Mouse (Mus musculus) liver, embryonic 14.5 days (tissue): ENCODE measurements around the gene Ctsf. TPM values are rescaled to one million over a fixed set of nuclear protein-coding genes. Genes with fewer than 3 reads are reported as not detected.
A peak's percentile ranks its signal among the peaks of the same experiment; 100 is the strongest.

Experiments
- ATAC-seq: fragments of 200-750 bp; cut with Nextera tagmentation; 2 replicates; pipeline ENCODE4 v1.8.0; 2017; ENCODE audit warnings: moderate number of reproducible peaks, mild to moderate bottlenecking, moderate library complexity; ENCODE audit not compliant: insufficient read depth
- DNase-seq, 3 experiments: peaks; one replicate each; pipeline ENCODE4 v3.0.0-alpha.2; 2012 to 2013; ENCODE audit warnings: low read depth in 3 of 3, low spot score in 3 of 3
- H3K27ac ChIP-seq: fragments of 300-500 bp; sonication (generic); 2 replicates; pipeline ENCODE4 v1.5.1; 2014; ENCODE audit warnings: moderate library complexity, mild to moderate bottlenecking, control low read depth, inconsistent platforms
- H3K27me3 ChIP-seq: fragments of 300-500 bp; sonication (generic); 2 replicates; pipeline ENCODE4 v1.6.1; 2014; ENCODE audit warnings: mild to moderate bottlenecking, low read length, moderate library complexity; ENCODE audit not compliant: control insufficient read depth, insufficient read depth
- H3K36me3 ChIP-seq: fragments of 300-500 bp; sonication (generic); replicated peaks from 2 replicates; pipeline ENCODE4 v1.6.1; 2014; ENCODE audit warnings: low read depth; ENCODE audit not compliant: control insufficient read depth, insufficient read depth
- H3K4me1 ChIP-seq, 2 experiments: fragments of 200-500 bp in 1 of 2; fragments of 300-500 bp in 1 of 2; sonication (generic) in 1 of 2; replicated peaks; 2 replicates each; pipeline ENCODE4 v1.6.1; 2012 to 2014; ENCODE audit warnings: antibody characterized with exemption in 1 of 2, inconsistent platforms in 1 of 2, low read length in 1 of 2; ENCODE audit not compliant: control insufficient read depth in 2 of 2, insufficient read depth in 2 of 2
- H3K4me2 ChIP-seq: fragments of 300-500 bp; sonication (generic); 2 replicates; pipeline ENCODE4 v1.6.1; 2014; ENCODE audit warnings: low read depth, mild to moderate bottlenecking, control low read depth, moderate library complexity
- H3K4me3 ChIP-seq, 2 experiments: fragments of 200-500 bp in 1 of 2; fragments of 300-500 bp in 1 of 2; sonication (generic) in 1 of 2; 2 replicates each; pipeline ENCODE4 v1.5.1; 2012 to 2014; ENCODE audit warnings: low read depth in 2 of 2, low read length in 2 of 2, mild to moderate bottlenecking in 2 of 2, control low read depth in 1 of 2, inconsistent platforms in 1 of 2, moderate library complexity in 1 of 2; ENCODE audit not compliant: insufficient read depth in 1 of 2
- H3K9ac ChIP-seq: fragments of 300-500 bp; sonication (generic); replicated peaks from 2 replicates; pipeline ENCODE4 v1.6.1; 2014; ENCODE audit warnings: mild to moderate bottlenecking, control low read depth, moderate library complexity
- H3K9me3 ChIP-seq: fragments of 300-500 bp; sonication (generic); 2 replicates; pipeline ENCODE4 v1.6.1; 2016; ENCODE audit warnings: low read length, mixed read lengths; ENCODE audit not compliant: control insufficient read depth
- CTCF ChIP-seq: IDR thresholded peaks from 2 replicates; pipeline ENCODE4 v1.5.1; 2016; ENCODE audit warnings: antibody characterized with exemption, low read depth, control low read depth
- EP300 ChIP-seq: IDR thresholded peaks from 2 replicates; pipeline ENCODE4 v1.6.1; 2016; ENCODE audit warnings: antibody characterized with exemption, low read depth
- WGBS: fragments of 180-500 bp; shearing (Covaris S2); extraction: QIAGEN DNeasy Blood & Tissue Kit; methylation state at CpG from one replicate; pipeline ENCODE4 v1.1.7; 2014; ENCODE audit not compliant: insufficient replicate concordance; 5-methylcytosine and 5-hydroxymethylcytosine counted together
- polyA plus RNA-seq, 2 experiments: library from polyadenylated mRNA; depleted of rRNA in 1 of 2; stranded (reverse) in 1 of 2; unstranded in 1 of 2; fragments of >200 nt; fragmentation: Nextera tagmentation in 1 of 2; extraction: Ambion mirVana in 1 of 2; gene quantifications; 2 replicates each; pipeline versions ENCODE4 v1.2.1 to v1.2.3; 2012 to 2014

Gene Ctsf
- polyA plus RNA-seq (2012; rRNA removed) = 18.5 and 20.8 TPM in 2 replicates
- polyA plus RNA-seq (2014; fragmentation: Nextera tagmentation; extraction: Ambion mirVana) = 30.6 and 32.8 TPM in 2 replicates

DNA sequence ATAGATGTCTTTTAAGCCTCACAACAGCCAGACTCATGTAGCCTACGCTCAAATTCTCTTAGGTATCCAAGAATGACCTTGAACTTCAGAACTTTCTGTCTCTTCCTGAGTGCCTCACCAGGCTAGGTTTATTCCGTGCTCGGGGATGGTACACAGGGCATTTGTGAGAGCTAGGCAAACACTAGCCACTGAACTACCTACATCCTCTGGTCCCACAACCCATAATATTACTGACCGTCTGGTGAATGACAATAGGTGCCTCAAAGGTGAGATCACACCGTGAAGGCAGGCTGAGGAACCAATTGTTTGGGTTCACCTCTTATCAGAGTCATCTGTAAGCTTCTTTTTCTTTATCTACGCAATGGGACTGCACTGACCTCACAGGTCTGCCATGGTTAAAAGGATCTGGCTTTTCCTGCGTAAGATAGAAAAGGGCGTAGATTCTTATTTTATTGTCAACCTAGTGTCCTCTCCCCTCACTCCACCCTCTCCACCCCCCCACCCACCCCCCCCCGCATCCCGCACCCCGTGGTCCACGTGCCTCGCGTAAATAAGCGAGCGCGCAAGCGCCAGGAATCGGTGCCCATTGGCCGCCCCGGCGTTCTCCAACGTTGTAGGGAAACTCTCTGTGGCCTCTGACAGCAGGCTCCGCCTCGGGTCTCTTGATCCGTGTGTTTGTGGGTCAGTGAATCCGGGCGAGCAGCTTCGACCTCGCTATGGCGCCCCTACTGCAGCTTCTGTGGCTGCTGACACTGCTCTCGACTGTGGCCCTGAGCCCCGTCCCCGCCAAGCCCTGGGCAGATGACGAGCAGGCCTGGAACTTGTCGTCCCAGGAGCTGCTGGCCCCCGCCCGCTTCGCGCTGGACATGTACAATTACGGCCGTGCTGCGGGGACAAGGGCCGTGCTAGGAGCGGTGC is at the start of gene Ctsf:
TSS of gene Ctsf (plus strand) at position 579 of the 918 bp plus-strand sequence.
- no peak for TF ChIP-seq CTCF
- no peak for TF ChIP-seq EP300
- H3K27me3 ChIP-seq = peaks cover 34% of the 10 kb centered on the region
- 4% methylated on average over 45 of the region's 45 CpGs for WGBS

DNA sequence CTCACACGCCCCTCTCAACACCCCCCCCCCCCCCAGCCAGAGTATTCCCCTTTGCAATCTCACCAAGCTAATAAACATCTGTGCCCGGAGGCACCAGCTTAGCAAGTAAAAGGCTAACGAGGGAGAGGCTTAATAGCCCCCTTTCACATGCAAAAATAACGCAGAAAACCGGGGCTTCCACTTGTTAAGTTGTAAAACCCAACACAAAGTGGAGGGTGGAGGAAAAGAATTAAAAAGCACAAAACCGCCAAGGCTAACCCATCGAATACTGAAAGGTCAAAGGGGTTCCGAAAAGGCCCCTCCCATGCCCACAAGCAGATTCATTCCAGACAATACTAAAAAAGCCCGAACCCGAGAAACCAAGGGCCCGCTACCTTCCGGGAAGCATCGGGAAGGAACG is 44.6 kb upstream of the Ctsf start:
- TF ChIP-seq EP300 (no peak), CTCF (no peak)

More for the DNA sequence above, at the start of gene Ctsf:
- ATAC-seq (peak; percentile 9; the same call in 1 of the 2 replicates), DNase-seq (peak in 2 of 3 experiments; percentile 41 to 42)
- H3K4me1 ChIP-seq = peaks cover 22 to 26% of the 10 kb centered on the region in 2 experiments
- H3K9ac ChIP-seq = peak within 1 kb of the TSS; percentile 52
- H3K36me3 ChIP-seq = no peaks in the 10 kb centered on the region
- peak within 1 kb of the TSS; percentile 96 for H3K4me2 ChIP-seq
- H3K4me3 ChIP-seq = peak within 1 kb of the TSS; percentile 52 to 56
- H3K27ac ChIP-seq = no peak within 1 kb of the TSS
- H3K9me3 ChIP-seq = no peaks in the 10 kb centered on the region

GRCm38 (mm10) chr19:4810746-4811062 is 44.2 kb upstream of the Ctsf start:
- TF ChIP-seq CTCF (no peak), EP300 (no peak)
- Histone ChIP-seq H3K36me3 (peaks cover 6% of the 10 kb centered on the region; the same call in 1 of the 2 replicates), H3K4me2 (peak overlapping the region; percentile 99), H3K27me3 (no peaks in the 10 kb centered on the region), H3K9me3 (no peaks in the 10 kb centered on the region), H3K4me3 (peak overlapping the region; percentile 70 to 83), H3K27ac (peak overlapping the region; percentile 92), H3K4me1 (peaks cover 14 to 20% of the 10 kb centered on the region in 2 experiments), H3K9ac (peak overlapping the region; percentile 87)
- 0% methylated on average over 17 of the region's 17 CpGs for WGBS
- DNase-seq (no peak), ATAC-seq (no peak)

More for the DNA sequence above, 44.6 kb upstream of the Ctsf start:
- Histone ChIP-seq H3K4me1 (peaks cover 14 to 20% of the 10 kb centered on the region in 2 experiments), H3K4me2 (peak overlapping the region; percentile 99), H3K9me3 (no peaks in the 10 kb centered on the region), H3K4me3 (peak overlapping the region; percentile 70 to 83), H3K27me3 (no peaks in the 10 kb centered on the region), H3K36me3 (peaks cover 6% of the 10 kb centered on the region; the same call in 1 of the 2 replicates), H3K9ac (peak overlapping the region; percentile 87), H3K27ac (peak overlapping the region; percentile 92)
- no peak for ATAC-seq
- under 1% methylated on average over 14 of the region's 14 CpGs for WGBS
- no peak for DNase-seq

- H3K4me2 ChIP-seq = peak within 1 kb of the TSS; percentile 99
- ATAC-seq = peak; percentile 97
- peak within 1 kb of the TSS; percentile 92 for H3K27ac ChIP-seq
- H3K9ac ChIP-seq = peak within 1 kb of the TSS; percentile 87
- TF ChIP-seq CTCF = peak; percentile 26
- TF ChIP-seq EP300 = peak; percentile 39; the same call in 1 of the 2 replicates
- H3K4me3 ChIP-seq = peak within 1 kb of the TSS; percentile 74 to 83
- peaks cover 6% of the 10 kb centered on the region; the same call in 1 of the 2 replicates for H3K36me3 ChIP-seq
- H3K9me3 ChIP-seq = no peaks in the 10 kb centered on the region
- peak; percentile 98 to 99 (median 99) for DNase-seq
- under 1% methylated on average over 83 of the region's 83 CpGs for WGBS
- H3K27me3 ChIP-seq = no peaks in the 10 kb centered on the region
- peaks cover 14 to 20% of the 10 kb centered on the region in 2 experiments for H3K4me1 ChIP-seq
These were observed 43.6 kb upstream of the Ctsf start, which contains the start of the genes Gm21992 and Rbm14 for GRCm38 (mm10) chr19:4811063-4811908. TSS of gene Gm21992 (minus strand) at chr19:4811612. TSS of gene Rbm14 (minus strand) at chr19:4811634.
